Mouse (Mus musculus): ENCODE measurements at regions not wholly inside any gene's neighbourhood (a gene's known extent, or its start where the extent isn't known, plus 50 kb on each side); places are given as distances from the start of the nearest gene placed in this dataset.

GRCm38 (mm10) chr14:73453164-73453563, 56.7 kb upstream of the Med4 start:
- Histone ChIP-seq H3K4me3 (ENCODE audit: insufficient read depth in 1 of 2, low read depth in 1 of 2, low read length in 2 of 2, poor library complexity in 1 of 2, severe bottlenecking in 1 of 2) (no peak overlapping the region), H3K9me3 (ENCODE audit: control insufficient read depth, insufficient read depth, low read depth, low read length) (no peaks in the 10 kb centered on the region), H3K27ac (ENCODE audit: insufficient read depth, low read depth, low read length, poor library complexity, severe bottlenecking) (no peak overlapping the region), H3K4me1 (ENCODE audit: control insufficient read depth in 2 of 2, insufficient read depth in 2 of 2, low read length in 2 of 2, poor library complexity in 1 of 2) (no peaks in the 10 kb centered on the region), H3K36me3 (ENCODE audit: control insufficient read depth, insufficient read depth, low read length, poor library complexity, severe bottlenecking) (no peaks in the 10 kb centered on the region), H3K9ac (ENCODE audit: insufficient read depth, low read depth, low read length, poor library complexity, severe bottlenecking) (no peak overlapping the region)
- in situ Hi-C loops (cut with MboI; ENCODE audit: low sequenced_read_pairs in 2 of 2, unreplicated experiment in 2 of 2) = no loop called here
- no peak for TF ChIP-seq CHD2 (IDR thresholded peaks at IDR 0.05; ENCODE audit: low read depth, low read length)
- TF ChIP-seq ZC3H11A (IDR thresholded peaks at IDR 0.05; ENCODE audit: borderline replicate concordance, low read depth, low read length) = no peak
- TF ChIP-seq ZNF384 (IDR thresholded peaks at IDR 0.05; ENCODE audit: low read depth, low read length) = no peak
- no peak for TF ChIP-seq HCFC1 (IDR thresholded peaks at IDR 0.05; ENCODE audit: borderline replicate concordance, insufficient read depth, low read length)
- TF ChIP-seq MAFK (IDR thresholded peaks at IDR 0.05; ENCODE audit: insufficient read depth, low read depth, low read length) = no peak
- DNase-seq (ENCODE audit: low read depth, low spot score) = no peak

GRCm38 (mm10) chr14:73452321-73453082, 57.3 kb upstream of the Med4 start:
- no peak overlapping the region for H3K4me3 ChIP-seq (ENCODE audit: insufficient read depth in 1 of 2, low read depth in 1 of 2, low read length in 2 of 2, poor library complexity in 1 of 2, severe bottlenecking in 1 of 2)
- no peak overlapping the region for H3K27ac ChIP-seq (ENCODE audit: insufficient read depth, low read depth, low read length, poor library complexity, severe bottlenecking)
- H3K36me3 ChIP-seq (ENCODE audit: control insufficient read depth, insufficient read depth, low read length, poor library complexity, severe bottlenecking) = no peaks in the 10 kb centered on the region
- H3K4me1 ChIP-seq (ENCODE audit: control insufficient read depth in 2 of 2, insufficient read depth in 2 of 2, low read length in 2 of 2, poor library complexity in 1 of 2) = no peaks in the 10 kb centered on the region
- TF ChIP-seq MAFK (IDR thresholded peaks at IDR 0.05; ENCODE audit: insufficient read depth, low read depth, low read length) (no peak), ZNF384 (IDR thresholded peaks at IDR 0.05; ENCODE audit: low read depth, low read length) (no peak), CHD2 (IDR thresholded peaks at IDR 0.05; ENCODE audit: low read depth, low read length) (no peak), HCFC1 (IDR thresholded peaks at IDR 0.05; ENCODE audit: borderline replicate concordance, insufficient read depth, low read length) (no peak), ZC3H11A (IDR thresholded peaks at IDR 0.05; ENCODE audit: borderline replicate concordance, low read depth, low read length) (no peak)
- H3K9me3 ChIP-seq (ENCODE audit: control insufficient read depth, insufficient read depth, low read depth, low read length) = no peaks in the 10 kb centered on the region
- in situ Hi-C loops (cut with MboI; ENCODE audit: low sequenced_read_pairs in 2 of 2, unreplicated experiment in 2 of 2) = no loop called here
- no peak overlapping the region for H3K9ac ChIP-seq (ENCODE audit: insufficient read depth, low read depth, low read length, poor library complexity, severe bottlenecking)
- DNase-seq (ENCODE audit: low read depth, low spot score) = no peak

GRCm38 (mm10) chr14:73451291-73452045, 58.4 kb upstream of the Med4 start:
- in situ Hi-C loops (cut with MboI; ENCODE audit: low sequenced_read_pairs in 2 of 2, unreplicated experiment in 2 of 2) = no loop called here
- Histone ChIP-seq H3K36me3 (ENCODE audit: control insufficient read depth, insufficient read depth, low read length, poor library complexity, severe bottlenecking) (no peaks in the 10 kb centered on the region), H3K4me1 (ENCODE audit: control insufficient read depth in 2 of 2, insufficient read depth in 2 of 2, low read length in 2 of 2, poor library complexity in 1 of 2) (no peaks in the 10 kb centered on the region), H3K9me3 (ENCODE audit: control insufficient read depth, insufficient read depth, low read depth, low read length) (no peaks in the 10 kb centered on the region), H3K9ac (ENCODE audit: insufficient read depth, low read depth, low read length, poor library complexity, severe bottlenecking) (no peak overlapping the region), H3K4me3 (ENCODE audit: insufficient read depth in 1 of 2, low read depth in 1 of 2, low read length in 2 of 2, poor library complexity in 1 of 2, severe bottlenecking in 1 of 2) (no peak overlapping the region), H3K27ac (ENCODE audit: insufficient read depth, low read depth, low read length, poor library complexity, severe bottlenecking) (no peak overlapping the region)
- TF ChIP-seq ZNF384 (IDR thresholded peaks at IDR 0.05; ENCODE audit: low read depth, low read length) = no peak
- no peak for TF ChIP-seq HCFC1 (IDR thresholded peaks at IDR 0.05; ENCODE audit: borderline replicate concordance, insufficient read depth, low read length)
- no peak for TF ChIP-seq MAFK (IDR thresholded peaks at IDR 0.05; ENCODE audit: insufficient read depth, low read depth, low read length)
- no peak for TF ChIP-seq ZC3H11A (IDR thresholded peaks at IDR 0.05; ENCODE audit: borderline replicate concordance, low read depth, low read length)
- no peak for DNase-seq (ENCODE audit: low read depth, low spot score)

- no peaks in the 10 kb centered on the region for H3K36me3 ChIP-seq (ENCODE audit: control insufficient read depth, insufficient read depth, low read length, poor library complexity, severe bottlenecking)
- TF ChIP-seq ZNF384 (IDR thresholded peaks at IDR 0.05; ENCODE audit: low read depth, low read length) = no peak
- in situ Hi-C loops (cut with MboI; ENCODE audit: low sequenced_read_pairs in 2 of 2, unreplicated experiment in 2 of 2) = no loop called here
- H3K9me3 ChIP-seq (ENCODE audit: control insufficient read depth, insufficient read depth, low read depth, low read length) = no peaks in the 10 kb centered on the region
- DNase-seq (ENCODE audit: low read depth, low spot score) = no peak
- H3K27ac ChIP-seq (ENCODE audit: insufficient read depth, low read depth, low read length, poor library complexity, severe bottlenecking) = no peak overlapping the region
- no peak overlapping the region for H3K9ac ChIP-seq (ENCODE audit: insufficient read depth, low read depth, low read length, poor library complexity, severe bottlenecking)
- no peaks in the 10 kb centered on the region for H3K4me1 ChIP-seq (ENCODE audit: control insufficient read depth in 2 of 2, insufficient read depth in 2 of 2, low read length in 2 of 2, poor library complexity in 1 of 2)
- H3K4me3 ChIP-seq (ENCODE audit: insufficient read depth in 1 of 2, low read depth in 1 of 2, low read length in 2 of 2, poor library complexity in 1 of 2, severe bottlenecking in 1 of 2) = no peak overlapping the region
Measured at GRCm38 (mm10) chr14:73449901-73450495, 59.8 kb upstream of the Med4 start.

Data from ES-E14 (cell line).